Mouse (Mus musculus) fat pad, adult 2 months (tissue): ENCODE measurements around the gene Col4a1.

Source experiments
- DNase-seq: peaks from one replicate; pipeline ENCODE4 v3.0.0-alpha.2; 2011; ENCODE audit warnings: low read depth, low spot score; ENCODE audit errors: extremely low read depth

Gene Col4a1

DNA sequence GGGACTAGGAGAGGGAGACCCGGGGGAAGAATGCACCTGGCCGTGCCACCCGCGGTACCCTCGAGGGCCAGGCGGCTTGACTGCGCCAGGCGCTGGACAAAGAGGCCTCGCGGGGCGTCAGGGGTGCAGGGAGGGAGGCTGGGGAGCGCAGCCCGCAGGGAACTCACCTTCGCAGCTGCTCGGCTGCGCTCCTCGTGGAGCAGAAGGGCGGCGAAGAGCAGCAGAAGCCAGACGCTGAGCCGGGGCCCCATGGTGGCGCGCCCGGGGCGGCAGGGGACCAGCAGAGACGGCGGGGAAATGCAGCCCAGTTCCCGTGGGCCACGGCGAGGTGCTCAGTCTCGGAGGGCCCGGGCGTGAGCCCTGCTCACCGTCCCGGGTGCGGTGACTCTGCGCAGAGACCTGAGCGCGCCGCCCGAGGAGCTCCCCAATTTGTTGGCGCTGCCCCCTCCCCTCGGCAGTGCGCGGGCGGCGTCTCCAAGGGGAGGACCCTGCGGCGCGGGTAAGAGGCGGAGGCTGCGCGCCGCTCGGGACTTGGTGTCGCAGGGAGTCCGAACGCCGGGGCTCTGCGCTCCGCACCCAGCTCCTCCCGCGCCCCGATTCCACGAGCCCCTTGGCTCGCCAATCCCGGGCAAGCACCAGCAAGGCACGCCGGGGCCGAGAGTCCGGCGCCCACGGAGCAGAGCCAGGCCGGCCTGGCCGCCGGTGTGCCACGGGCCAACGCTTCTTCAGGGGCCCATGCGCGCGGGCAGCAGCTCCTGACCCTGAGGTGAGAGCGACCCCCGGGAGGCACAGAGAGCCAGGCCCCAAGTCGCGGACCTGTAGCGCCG lies at the start of gene Col4a1, which contains the start of gene Col4a2:
TSS of gene Col4a1 (minus strand) at position 478 of the 827 bp plus-strand sequence.
TSS of gene Col4a2 (plus strand) at position 457 of the 827 bp plus-strand sequence.
- DNase-seq, result no peak

DNA sequence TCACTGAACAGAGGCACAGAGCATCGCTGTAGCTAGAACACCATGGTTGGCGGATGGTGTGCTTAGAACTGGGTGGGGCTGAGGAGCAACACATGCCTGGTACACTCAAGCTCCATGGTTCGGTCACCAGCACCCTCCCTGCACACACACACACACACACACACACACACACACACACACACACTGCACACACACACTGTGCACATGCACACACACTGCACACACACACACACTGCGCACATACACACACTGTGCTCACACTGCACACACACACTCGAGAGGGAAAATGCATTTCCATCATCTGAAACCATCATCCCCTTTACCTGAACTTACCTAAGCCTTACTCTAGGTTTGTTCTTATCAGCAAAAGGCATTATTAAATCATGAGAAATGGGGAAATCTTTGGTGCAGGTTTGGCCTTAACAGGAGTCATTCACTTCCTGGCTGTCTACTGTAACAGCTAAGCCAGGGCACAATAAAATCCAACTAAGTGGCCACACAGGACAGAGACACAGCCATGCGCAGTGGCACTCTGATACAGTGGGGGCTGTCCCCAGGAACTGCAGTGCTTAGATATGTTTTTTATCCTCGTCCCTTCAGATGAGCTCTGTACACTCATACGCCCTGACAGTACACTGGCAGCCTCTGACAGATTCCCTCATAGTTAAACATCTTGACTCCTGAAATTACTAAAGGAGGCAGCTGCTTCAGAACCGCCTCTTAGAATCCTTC lies 49.1 kb upstream of the Col4a1 start:
- no peak for DNase-seq

DNA sequence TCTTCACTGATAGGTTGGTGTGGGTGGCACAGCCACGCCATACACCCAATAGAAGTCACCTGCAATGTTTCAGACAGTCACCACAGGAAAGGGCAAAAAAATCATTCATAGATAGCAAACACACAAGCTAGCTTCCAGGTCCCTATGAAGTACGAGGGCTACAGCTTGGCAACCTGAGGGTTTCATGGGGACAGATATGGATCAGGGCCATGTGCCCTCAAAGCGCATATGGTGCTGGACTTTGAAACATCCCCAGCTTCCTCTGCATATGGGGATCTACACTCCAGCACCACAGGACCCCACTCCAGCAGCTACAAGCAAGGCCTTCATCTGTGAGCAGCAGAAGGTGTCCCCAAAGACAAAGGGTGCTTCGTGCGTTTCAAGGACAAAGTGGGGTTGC lies 47.2 kb upstream of the Col4a1 start:
- DNase-seq, result no peak

DNA sequence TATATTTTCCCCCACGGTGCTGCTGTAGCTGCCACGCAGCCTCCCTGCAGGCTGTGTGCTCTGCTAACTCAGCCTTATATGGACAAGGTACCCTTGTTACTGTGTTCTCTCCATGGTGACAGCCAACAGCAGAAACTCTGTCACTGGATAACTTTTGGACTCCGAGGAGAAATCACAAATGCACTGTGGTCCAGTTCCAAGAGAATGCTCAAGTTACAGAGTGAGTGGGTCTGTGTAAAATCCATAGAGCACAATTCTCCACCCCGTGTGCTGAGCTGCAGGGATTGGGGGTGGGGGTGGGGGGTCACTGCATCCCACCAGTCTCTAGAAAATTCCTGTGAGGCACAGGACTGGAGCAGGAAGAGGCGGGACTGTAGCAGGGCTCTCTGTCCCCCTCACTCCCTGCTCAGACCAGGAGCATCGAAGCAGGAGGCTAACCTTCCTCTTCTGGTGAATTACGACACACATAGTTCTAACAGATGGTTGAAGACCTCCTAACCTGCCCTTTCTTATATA lies 45.4 kb upstream of the Col4a1 start:
- DNase-seq, result no peak

DNA sequence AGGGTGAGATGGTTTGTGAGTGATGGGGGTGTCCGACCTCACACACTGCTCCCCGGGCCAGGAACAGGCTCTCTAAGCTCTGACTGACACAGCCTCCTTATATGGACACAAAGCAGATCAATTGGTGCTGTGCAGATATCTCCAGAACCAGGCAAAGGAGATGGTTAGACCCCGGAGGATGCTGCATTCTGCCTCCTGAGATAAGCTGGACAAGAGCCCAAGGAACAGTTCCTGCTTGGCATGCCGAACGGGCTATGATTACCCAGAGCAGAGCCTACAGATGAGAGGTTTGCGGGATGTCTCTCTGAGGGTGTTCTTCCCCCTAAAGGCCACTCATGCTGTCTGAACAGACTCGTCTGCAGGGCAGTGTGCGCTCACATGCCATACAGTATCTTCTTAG lies 44.1 kb upstream of the Col4a1 start:
- DNase-seq, result no peak

DNA sequence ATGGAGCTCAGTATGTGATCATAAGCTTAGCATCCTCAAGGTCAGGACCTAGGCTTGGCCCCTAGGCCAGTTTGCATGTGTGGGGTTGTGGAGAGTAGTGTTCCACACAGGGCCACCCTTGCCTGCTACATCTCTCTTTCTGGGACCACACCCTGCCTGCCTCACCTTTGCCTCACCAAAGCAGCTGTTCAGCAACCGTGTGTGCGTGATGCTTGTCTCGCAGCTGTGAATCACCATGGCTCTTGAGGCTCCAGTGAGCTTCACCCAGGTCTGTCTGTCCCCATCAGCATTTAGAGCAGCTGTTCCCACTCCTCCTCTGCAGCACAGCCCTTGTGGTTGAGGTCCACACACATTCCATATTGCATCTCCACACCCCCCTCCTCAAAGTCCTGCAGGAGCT lies 43.3 kb upstream of the Col4a1 start:
- DNase-seq, result no peak

DNA sequence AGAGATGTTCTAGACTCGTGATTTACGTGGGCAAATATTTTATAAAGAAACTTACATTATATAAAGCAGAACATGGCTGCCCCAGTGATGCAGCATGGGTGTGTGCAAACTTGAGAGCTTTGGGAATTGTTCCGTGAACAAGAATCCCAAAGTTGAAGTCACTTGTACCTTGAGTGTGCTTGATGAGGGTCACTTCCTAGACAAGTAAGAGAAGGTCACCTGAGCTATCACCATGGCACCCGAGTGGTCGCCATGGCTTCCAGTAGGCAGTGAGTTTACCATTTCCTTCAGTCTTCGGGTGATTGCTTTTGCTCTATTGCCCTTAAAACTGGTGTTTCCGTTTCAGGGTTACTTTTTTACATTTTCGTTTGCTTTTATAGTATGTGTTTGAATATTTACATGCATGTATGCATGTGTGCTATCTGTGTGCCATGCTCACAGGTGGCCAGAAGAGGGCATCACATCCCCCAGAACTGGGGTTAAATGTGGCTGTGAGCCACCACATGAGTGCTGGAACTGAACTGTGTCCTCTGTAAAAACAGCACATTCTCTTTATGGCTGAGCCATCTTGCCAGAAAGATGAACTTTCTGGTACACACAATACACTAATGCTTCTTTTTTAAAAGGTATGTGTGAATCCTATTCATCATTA lies 42.3 kb upstream of the Col4a1 start:
- DNase-seq, result no peak

DNA sequence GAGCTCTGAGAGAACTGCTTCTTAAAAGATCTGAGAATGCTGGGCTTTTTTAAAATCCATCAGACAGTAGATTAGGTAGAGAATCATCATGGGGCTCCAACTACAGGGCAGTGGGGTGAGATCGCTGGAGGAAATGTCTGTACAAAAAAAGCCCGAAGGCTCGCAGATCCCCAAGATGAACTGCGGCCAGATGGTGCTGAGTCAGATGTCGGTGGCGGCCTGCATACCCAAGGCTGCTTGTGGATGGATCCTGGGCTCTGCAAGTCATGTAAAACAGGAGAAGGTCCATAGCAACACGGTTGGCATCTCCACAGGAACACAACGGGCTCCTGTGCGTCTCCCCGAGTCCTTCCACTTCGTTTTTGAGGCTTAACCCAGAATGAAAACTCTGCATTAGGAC lies 39.9 kb upstream of the Col4a1 start:
- DNase-seq, result no peak

DNA sequence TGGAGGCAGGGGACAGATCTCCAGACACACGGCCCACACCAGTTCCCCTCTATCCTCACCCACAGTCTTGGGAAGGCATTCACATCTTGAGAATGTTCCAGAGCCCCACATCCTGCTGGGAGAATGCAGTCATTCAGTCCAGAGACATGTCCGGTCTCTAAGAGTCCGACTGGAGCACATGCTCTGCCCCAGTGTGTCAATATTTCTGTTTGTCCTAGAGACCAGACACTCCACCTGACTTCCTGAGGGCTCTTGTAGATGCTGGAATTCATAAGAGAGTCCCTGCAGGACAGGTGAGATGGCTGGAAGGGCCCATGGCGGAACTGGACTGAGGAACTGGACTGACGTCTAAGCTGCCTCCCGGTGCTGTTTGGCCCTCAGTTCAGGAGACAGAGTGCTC lies 38.7 kb upstream of the Col4a1 start:
- DNase-seq, result no peak

DNA sequence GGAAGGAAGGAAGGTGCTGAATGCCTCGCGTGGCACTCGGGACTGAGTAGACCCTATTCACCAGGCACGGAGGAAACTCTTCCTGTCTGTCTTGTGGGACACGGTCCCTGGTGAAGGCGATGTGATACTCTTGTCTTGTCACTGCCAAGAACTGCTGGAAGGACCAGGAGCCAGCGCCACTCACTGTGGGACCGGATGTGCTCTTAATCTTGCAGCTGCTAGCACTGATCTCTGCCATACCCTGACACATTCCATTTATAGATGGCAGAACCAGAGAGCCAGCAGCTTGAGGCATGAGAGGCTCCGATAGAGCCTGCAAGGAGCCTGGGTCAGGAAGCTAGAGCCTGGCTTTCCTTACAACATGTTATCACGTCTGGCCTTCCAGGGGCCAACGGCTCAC lies 36.0 kb upstream of the Col4a1 start:
- DNase-seq, result no peak

DNA sequence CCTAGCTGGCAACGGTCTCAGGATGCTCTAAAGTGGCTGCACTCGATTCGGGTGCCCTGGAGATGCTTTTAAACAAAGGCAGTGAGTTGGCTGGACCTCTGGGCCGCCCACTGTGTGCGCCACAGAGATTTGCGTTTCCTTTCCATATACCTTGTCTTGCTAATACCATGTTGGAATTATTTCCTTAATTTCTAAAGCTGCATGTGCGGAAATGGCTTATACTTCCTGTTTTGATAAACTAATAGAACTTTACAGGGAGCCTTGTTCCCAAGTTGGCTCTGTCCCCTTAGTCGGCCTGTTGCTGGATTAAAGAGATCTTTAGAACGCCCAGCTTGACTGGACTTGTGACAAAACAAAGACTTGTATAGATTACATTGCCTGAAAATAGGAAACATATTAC lies 35.1 kb upstream of the Col4a1 start:
- no peak for DNase-seq

DNA sequence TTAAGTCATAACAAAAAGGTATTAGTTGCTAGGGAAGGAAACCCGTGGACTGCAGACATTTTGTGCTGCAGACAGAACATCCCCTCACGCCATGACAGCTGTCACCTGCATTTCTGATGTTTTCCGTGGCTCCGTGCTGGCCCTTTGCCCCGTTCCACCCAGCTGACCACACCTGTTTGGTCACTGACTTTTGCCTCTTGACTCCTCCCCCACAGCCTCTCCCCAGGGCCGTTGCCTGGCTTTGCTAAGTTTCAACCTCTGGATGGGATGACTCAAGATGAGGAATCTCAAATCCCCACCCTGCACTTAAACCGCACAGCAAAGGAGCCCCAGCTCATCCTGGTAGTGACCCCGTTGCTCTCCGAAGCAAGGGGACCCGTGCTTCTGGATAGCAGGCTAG lies 33.6 kb upstream of the Col4a1 start:
- DNase-seq, result no peak

DNA sequence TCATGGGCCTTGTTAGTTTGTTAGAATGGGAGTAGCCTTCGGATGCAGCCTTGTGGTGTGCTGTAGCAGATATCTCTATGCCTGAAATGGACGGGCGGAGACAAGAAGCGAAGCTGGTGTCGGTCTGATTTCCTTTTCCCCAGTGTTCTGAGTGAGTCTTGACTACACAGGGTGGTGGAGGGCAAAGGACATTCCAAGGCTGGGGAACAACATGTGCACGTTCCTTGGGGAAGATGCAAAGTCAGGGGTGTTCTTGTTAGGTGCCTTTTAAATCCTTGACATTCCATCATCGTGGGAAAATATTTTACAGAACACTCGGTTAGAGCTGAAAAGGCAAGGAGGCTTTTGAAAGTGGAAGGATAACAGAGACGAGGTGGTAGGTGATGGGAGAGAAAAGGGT lies 31.8 kb upstream of the Col4a1 start:
- no peak for DNase-seq

DNA sequence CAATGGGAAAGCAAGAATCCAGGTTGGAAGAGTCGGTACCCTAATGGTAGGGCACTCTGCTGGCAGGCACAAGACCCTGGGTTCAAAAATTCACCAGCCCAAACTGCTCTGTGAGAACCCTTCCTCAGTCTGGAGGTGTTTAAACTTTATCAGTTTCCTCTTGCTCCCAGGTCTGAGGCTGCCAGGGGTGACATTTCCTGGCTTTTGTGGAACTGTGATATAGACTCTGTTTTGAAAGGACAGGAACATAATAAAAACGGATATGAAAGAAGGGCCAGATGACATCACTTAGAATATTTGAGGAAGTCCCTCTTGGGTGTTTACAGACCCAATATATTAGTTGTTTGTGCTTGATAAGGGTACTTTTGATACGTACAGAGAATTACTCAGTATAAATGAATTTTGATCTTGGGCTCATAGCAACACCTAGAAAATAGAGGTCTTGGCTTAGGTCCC lies 28.5 kb upstream of the Col4a1 start:
- no peak for DNase-seq

DNA sequence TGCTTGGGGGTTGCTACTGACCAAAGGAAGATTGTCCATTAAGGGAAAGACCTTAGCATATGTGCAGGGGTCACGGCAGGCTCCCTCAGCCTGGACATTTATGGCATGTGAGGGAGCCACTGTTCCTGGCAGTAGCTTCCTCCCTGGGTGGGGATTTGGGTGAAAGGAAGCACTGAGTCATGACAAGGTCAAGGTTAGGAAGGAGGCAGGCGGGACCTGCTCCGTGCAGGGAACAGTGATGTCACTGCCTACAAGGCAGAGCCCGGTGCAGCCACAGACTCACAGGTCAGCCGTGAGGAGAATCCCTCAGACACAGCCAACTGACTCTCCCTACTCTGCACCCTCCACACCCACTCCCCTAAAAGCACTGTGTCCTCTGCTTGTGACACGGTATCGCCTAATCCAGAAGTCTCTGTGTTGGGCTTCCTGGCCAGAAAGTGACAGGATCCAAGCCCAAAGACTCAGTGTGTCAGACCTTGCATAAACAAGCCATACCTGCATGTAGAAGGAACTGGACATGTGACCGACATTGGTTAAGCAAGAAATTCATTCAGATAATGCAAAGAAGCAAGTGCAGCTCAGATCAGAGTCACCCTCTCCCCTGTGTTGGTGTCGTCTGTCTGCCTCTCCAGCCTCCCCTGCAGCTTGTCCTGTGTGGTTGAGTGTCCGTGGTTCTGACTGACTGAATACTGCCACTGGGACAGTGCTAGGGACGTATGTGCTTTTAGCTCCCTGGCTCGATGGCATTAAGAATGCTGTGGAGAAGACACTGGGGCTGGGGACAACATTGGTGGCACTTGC lies 27.9 kb upstream of the Col4a1 start:
- DNase-seq, result no peak

DNA sequence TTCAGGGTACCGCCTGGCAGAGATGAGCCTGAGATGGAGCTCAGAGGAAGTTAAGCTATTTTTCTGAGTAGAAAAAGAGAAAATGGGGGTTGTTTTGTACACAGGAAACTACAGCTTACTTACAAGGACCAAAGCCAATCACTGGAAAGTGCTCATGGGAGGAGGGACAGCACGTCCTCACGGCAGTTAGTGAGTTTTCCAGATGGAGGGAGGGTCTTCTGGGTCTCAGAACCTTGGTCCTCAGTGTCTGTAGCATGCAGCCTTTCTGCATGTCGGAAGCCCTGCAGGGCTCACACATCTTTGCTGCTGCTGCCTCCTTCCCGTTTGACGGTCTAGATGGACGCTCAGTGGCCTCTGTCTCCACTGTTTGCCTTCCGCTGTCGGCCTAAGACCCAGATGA lies 25.9 kb upstream of the Col4a1 start:
- no peak for DNase-seq

DNA sequence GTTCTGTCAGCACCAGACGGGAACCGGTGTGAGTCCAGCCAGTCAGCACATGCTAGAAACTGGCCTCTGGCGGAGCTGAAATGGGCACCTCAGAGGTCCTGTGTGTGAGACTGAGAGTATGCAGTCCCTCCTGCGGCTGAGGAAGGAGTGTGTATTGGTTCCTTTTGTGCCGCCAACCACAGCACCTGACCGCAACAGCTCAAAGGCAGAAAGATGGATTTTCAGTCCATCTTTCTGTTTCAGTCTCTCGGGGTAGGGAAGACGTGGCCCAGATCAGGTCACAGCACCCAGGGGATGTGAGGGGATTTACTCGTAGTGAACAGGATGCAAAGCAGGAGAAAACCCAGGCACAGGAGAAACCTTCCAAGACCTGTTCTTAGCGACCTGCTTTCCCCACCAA lies 25.0 kb upstream of the Col4a1 start:
- no peak for DNase-seq

DNA sequence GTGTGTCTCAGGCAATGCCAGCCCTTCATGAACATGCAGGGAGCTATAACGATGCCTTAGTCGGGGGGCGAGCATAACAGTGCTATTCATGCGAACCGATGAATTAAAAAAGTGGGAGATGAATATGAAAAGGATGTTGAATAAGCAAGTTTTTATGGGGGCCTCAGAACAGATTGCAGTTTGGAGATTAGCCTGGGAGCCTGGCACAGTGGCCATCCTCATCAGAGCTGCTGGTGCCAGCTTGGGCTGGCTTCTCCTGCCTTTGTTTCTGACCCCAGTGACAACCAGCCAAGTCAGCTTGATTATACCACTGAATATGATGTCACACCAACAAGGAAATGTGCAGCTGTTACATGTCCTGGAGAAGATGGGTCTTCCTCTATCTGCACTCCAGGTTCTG lies 23.7 kb upstream of the Col4a1 start:
- DNase-seq, result no peak

DNA sequence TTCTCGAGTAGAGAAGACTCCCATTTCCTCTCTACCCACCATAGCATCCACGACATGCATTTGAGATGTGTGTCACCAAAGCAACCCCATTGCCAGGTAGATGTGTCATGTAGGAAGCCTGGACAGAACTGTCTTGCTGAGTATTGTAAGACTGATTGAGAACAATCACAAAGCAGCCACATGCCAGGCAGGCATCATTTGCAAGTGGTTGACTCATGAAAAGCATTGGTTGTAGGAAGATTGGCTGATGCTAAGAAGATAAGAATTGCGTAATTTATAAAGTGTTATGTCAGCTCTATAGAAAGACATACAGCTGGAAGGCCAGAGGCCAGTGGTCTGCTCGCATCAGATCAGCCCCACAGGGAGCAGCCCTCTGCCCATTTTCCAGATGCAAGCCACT lies 22.6 kb upstream of the Col4a1 start:
- no peak for DNase-seq

DNA sequence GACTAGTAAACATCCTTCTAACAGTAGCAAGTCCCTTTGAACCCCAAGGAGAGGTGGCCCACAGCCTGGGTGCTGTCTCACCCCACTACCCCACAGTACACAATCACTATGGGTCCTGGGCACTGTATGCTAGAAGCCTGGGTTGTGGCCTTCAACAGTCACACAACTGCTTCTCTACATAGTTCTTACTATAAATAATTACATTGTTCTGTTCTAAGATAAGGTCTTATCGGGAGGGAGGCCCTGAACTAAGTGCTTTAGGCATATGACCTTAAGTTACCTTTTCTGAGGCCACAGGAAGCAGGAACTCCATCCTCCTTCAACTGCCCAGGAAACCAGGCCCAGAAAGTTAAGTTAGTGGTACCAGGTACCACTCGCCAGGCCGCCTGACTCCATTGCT lies 21.9 kb upstream of the Col4a1 start:
- DNase-seq, result no peak

DNA sequence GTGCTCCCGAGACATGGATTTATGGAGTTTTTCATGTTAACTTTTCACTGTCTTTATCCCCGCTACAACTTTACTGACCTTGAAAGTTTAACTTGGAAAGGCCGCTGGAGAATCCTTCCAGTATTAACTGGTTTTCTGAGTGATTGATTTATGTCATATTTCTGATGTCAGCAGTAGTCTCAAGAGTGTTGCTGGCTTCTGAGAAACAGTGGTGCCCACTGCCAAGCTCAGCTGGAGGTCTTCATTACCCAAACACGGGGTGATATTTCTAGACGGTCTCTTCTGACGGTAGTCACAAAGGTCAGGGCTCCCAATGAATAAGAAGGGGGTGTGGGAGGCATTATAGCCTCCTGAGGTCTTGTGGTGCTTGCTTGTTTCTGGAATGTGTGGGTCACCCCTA lies 21.1 kb upstream of the Col4a1 start:
- no peak for DNase-seq
